Mouse (Mus musculus) forebrain, embryonic 12.5 days (tissue): ENCODE measurements around the gene Atxn10. TPM values are rescaled to one million over a fixed set of nuclear protein-coding genes. Genes with fewer than 3 reads are reported as not detected.

Source experiments
- ATAC-seq: fragments of 200-750 bp; cut with Nextera tagmentation; 2 replicates; pipeline ENCODE4 v1.8.0; 2017; ENCODE audit warnings: moderate TSS enrichment; ENCODE audit not compliant: low FRiP score
- H3K27ac ChIP-seq: fragments of 300-500 bp; sonication (generic); 2 replicates; pipeline ENCODE4 v1.5.1; 2016; ENCODE audit warnings: mild to moderate bottlenecking
- H3K27me3 ChIP-seq: fragments of 300-500 bp; sonication (generic); 2 replicates; pipeline ENCODE4 v1.6.1; 2016; ENCODE audit warnings: mild to moderate bottlenecking
- H3K36me3 ChIP-seq: fragments of 300-500 bp; sonication (generic); replicated peaks from 2 replicates; pipeline ENCODE4 v1.6.1; 2016; ENCODE audit warnings: mild to moderate bottlenecking
- H3K4me1 ChIP-seq: fragments of 300-500 bp; sonication (generic); 2 replicates; pipeline ENCODE4 v1.6.1; 2016
- H3K4me2 ChIP-seq: fragments of 300-500 bp; sonication (generic); 2 replicates; pipeline ENCODE4 v1.6.1; 2016; ENCODE audit warnings: mild to moderate bottlenecking, moderate library complexity
- H3K4me3 ChIP-seq: fragments of 300-500 bp; sonication (generic); replicated peaks from 2 replicates; pipeline ENCODE4 v1.5.1; 2016; ENCODE audit warnings: mild to moderate bottlenecking
- H3K9ac ChIP-seq: fragments of 300-500 bp; sonication (generic); 2 replicates; pipeline ENCODE4 v1.6.1; 2016; ENCODE audit warnings: mild to moderate bottlenecking
- H3K9me3 ChIP-seq: fragments of 300-500 bp; sonication (generic); 2 replicates; pipeline ENCODE4 v1.6.1; 2016
- WGBS: fragments of 180-500 bp; shearing (Covaris S2); methylation state at CpG from one replicate; pipeline ENCODE4 v1.1.7; 2016; 5-methylcytosine and 5-hydroxymethylcytosine counted together
- polyA plus RNA-seq: library from polyadenylated mRNA; unstranded; fragments of >200 nt; fragmentation: Nextera tagmentation; extraction: Ambion mirVana; gene quantifications from 2 replicates; pipeline ENCODE4 v1.2.1, GENCODE M21; 2016

The Atxn10 gene
- polyA plus RNA-seq, 1 experiment from 2014 or later: 407 TPM

- ATAC-seq: no peak
- no peaks in the 10 kb centered on the region for H3K9me3 ChIP-seq
- no peaks in the 10 kb centered on the region for H3K27me3 ChIP-seq
- no peak overlapping the region for H3K4me2 ChIP-seq
- 82% methylated on average over 6 of the region's 6 CpGs for WGBS
- no peak overlapping the region for H3K4me3 ChIP-seq
- no peaks in the 10 kb centered on the region for H3K36me3 ChIP-seq
- no peak overlapping the region for H3K9ac ChIP-seq
- peak overlapping the region; percentile 32; the same call in 1 of the 2 replicates for H3K27ac ChIP-seq
- H3K4me1 ChIP-seq: peaks cover under 1% of the 10 kb centered on the region
Measured at GRCm38 (mm10) chr15:85409836-85410235, 73.8 kb downstream of the Atxn10 start.

DNA sequence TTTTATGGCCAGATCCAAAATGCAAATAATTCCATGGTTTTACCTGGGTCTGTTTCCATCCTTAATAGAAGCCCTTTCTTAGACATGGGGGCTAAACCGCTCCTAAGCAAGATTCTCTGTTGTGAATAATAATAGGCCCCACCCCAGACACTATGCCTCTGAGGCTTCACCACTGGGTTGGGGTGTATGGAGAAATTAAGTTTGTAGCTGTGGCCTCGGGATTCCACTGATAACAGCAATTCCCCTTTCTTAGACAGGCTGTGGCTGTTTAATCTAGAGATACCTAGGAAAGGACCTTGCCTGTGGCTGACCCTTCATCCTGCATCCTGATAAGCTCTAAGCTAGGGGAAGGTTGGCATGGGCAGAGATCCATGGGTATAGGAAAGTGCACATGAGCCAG is 78.6 kb downstream of the Atxn10 start:
- Histone ChIP-seq H3K4me1 (no peaks in the 10 kb centered on the region), H3K27ac (no peak overlapping the region), H3K9ac (no peak overlapping the region), H3K27me3 (no peaks in the 10 kb centered on the region), H3K36me3 (no peaks in the 10 kb centered on the region; the same call in 1 of the 2 replicates), H3K4me3 (no peak overlapping the region), H3K9me3 (no peaks in the 10 kb centered on the region), H3K4me2 (no peak overlapping the region)
- 88% methylated on average over 2 of the region's 2 CpGs for WGBS
- ATAC-seq: no peak

DNA sequence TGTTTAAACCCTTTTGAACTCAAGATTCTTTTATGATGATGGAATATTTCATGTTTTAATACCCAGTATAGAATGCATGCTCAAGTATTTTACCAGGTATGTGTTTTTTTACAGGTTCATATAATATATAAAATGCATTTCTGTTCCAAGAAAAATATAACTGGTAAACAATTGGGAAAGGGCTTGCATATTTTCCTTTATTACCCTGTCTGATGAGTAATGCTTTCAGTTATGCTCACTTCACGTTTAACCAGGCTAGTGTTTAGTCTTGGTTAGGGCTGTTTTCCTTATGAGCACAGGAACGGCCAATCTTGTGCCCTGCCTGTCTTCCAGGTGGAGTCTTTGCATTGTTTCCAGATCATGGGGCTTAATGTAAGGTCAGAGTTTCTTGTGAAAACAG is 84.6 kb downstream of the Atxn10 start:
- H3K4me3 ChIP-seq: no peak overlapping the region
- H3K27me3 ChIP-seq: no peaks in the 10 kb centered on the region
- no peaks in the 10 kb centered on the region; the same call in 1 of the 2 replicates for H3K36me3 ChIP-seq
- no peak overlapping the region for H3K4me2 ChIP-seq
- H3K4me1 ChIP-seq: peaks cover 6% of the 10 kb centered on the region; the same call in 1 of the 2 replicates
- H3K9me3 ChIP-seq: no peaks in the 10 kb centered on the region
- 88% methylated on average over 2 of the region's 2 CpGs for WGBS
- no peak overlapping the region for H3K9ac ChIP-seq
- no peak for ATAC-seq
- H3K27ac ChIP-seq: no peak overlapping the region

DNA sequence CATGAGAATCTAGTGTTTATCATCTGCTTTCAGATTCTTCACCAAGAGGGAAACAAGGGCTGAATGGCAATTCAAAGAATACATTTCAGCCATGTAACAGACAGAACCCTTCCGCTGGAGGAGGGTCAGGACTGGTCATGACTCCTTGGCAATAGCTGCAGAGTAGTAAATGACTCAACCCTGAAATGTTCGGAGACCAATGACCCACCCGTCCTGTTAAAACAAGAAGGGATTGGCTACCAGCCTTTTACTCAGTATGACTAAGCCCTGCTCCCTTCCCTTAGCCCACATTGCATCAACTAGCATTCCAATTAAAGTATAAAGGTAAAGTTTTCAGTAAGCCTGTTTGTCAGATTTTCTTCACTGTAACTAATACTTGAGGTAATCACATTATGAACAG is 88.2 kb downstream of the Atxn10 start:
- Histone ChIP-seq H3K9ac (no peak overlapping the region), H3K27ac (no peak overlapping the region), H3K4me3 (no peak overlapping the region), H3K9me3 (no peaks in the 10 kb centered on the region), H3K27me3 (no peaks in the 10 kb centered on the region), H3K4me1 (peaks cover 6% of the 10 kb centered on the region; the same call in 1 of the 2 replicates), H3K36me3 (no peaks in the 10 kb centered on the region), H3K4me2 (no peak overlapping the region)
- ATAC-seq: no peak
- WGBS: 68% methylated on average over 3 of the region's 3 CpGs

DNA sequence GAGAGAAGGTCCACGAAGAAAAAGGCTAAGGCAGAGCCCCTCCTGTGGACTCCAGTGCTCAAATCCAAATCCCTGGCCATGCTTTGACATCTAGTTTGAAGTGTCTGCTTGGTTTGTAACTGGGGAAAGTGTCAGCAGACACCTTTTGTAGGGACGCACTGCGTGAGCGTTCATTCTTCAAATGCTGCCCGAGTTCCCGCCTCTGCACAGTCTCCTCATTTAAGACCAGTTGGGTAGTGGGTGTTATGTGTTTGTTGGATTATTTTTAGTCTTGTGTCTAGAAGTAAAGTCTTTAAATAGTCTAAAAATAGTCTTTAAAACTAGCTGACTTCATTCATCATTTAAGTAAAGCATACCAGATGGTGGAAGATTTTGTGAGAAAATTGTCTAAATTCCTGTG is 92.1 kb downstream of the Atxn10 start:
- H3K4me3 ChIP-seq: no peak overlapping the region
- no peak overlapping the region for H3K4me2 ChIP-seq
- no peak for ATAC-seq
- H3K9ac ChIP-seq: no peak overlapping the region
- no peak overlapping the region for H3K27ac ChIP-seq
- WGBS: 89% methylated on average over 6 of the region's 6 CpGs
- H3K4me1 ChIP-seq: peaks cover 6% of the 10 kb centered on the region; the same call in 1 of the 2 replicates
- H3K36me3 ChIP-seq: no peaks in the 10 kb centered on the region
- H3K9me3 ChIP-seq: no peaks in the 10 kb centered on the region
- no peaks in the 10 kb centered on the region for H3K27me3 ChIP-seq

DNA sequence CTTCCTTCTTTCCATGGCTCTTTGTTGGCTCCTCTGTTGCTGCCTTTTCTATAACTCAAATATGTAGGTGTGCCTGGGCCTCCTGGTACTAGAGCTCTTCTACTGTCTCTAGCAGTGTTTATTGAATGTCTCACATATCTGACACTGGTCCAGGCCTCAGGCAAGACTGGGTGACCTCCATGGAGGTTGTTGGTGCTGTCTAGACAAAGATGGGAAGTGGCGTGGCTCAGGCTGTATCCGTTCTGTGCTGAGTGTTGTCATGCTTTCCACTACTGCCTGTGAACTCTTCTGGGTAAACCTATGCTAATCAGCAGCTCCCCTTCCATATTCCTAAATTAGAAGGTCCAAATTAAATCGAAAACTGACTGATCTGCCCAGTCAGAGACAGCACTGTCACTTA is 106.5 kb downstream of the Atxn10 start:
- H3K27ac ChIP-seq: no peak overlapping the region
- no peak for ATAC-seq
- H3K36me3 ChIP-seq: peaks cover 29% of the 10 kb centered on the region
- WGBS: 89% methylated on average over 3 of the region's 3 CpGs
- H3K9me3 ChIP-seq: no peaks in the 10 kb centered on the region
- no peaks in the 10 kb centered on the region for H3K27me3 ChIP-seq
- H3K9ac ChIP-seq: no peak overlapping the region
- no peak overlapping the region for H3K4me2 ChIP-seq
- H3K4me3 ChIP-seq: no peak overlapping the region
- peaks cover 11% of the 10 kb centered on the region; the same call in 1 of the 2 replicates for H3K4me1 ChIP-seq

GRCm38 (mm10) chr15:85446652-85447051 is 110.6 kb downstream of the Atxn10 start:
- Histone ChIP-seq H3K36me3 (no peaks in the 10 kb centered on the region; the same call in 1 of the 2 replicates), H3K4me3 (no peak overlapping the region), H3K27ac (no peak overlapping the region), H3K4me2 (no peak overlapping the region), H3K9me3 (no peaks in the 10 kb centered on the region), H3K4me1 (0 out of 2 replicates have a peak, but pooled peaks cover 4% of the 10 kb centered on the region), H3K9ac (no peak overlapping the region), H3K27me3 (no peaks in the 10 kb centered on the region)
- ATAC-seq: no peak
- WGBS: 77% methylated on average over 3 of the region's 3 CpGs

- no peak for ATAC-seq
- Histone ChIP-seq H3K9ac (no peak overlapping the region), H3K4me2 (no peak overlapping the region), H3K4me1 (peaks cover 78% of the 10 kb centered on the region), H3K9me3 (no peaks in the 10 kb centered on the region), H3K27ac (peak overlapping the region; percentile 93), H3K27me3 (no peaks in the 10 kb centered on the region), H3K36me3 (peaks cover 9% of the 10 kb centered on the region; the same call in 1 of the 2 replicates), H3K4me3 (no peak overlapping the region)
- WGBS: 40% methylated on average over 8 of the region's 8 CpGs
Measured at GRCm38 (mm10) chr15:85456891-85457290, 120.8 kb downstream of the Atxn10 start.

DNA sequence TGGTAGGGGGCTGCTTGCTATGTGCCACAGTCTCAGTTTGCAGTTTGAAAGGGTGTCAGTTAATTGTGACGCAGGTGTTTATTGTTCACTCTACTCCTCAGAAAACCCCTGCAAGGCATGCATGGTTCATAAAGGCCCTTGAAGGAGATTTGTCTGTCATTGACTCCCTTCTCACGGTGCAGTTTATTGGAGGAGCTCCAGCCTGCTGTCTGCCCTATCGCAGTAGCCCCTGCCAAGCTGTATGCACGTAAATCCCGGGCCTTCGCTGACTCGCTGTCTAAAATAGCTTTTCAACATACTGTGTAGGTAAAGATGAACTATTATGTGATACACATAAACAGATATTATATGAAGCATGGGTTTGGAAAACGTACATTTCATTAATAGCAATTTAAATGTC is 121.8 kb downstream of the Atxn10 start:
- no peaks in the 10 kb centered on the region for H3K9me3 ChIP-seq
- H3K9ac ChIP-seq: no peak overlapping the region
- H3K4me1 ChIP-seq: peaks cover 88% of the 10 kb centered on the region
- H3K27me3 ChIP-seq: 0 out of 2 replicates have a peak, but pooled peaks cover 4% of the 10 kb centered on the region
- H3K4me3 ChIP-seq: no peak overlapping the region
- peak overlapping the region; percentile 93 for H3K27ac ChIP-seq
- peak; percentile 39; the same call in 1 of the 2 replicates for ATAC-seq
- WGBS: 21% methylated on average over 8 of the region's 8 CpGs
- no peak overlapping the region for H3K4me2 ChIP-seq
- peaks cover 14% of the 10 kb centered on the region for H3K36me3 ChIP-seq

DNA sequence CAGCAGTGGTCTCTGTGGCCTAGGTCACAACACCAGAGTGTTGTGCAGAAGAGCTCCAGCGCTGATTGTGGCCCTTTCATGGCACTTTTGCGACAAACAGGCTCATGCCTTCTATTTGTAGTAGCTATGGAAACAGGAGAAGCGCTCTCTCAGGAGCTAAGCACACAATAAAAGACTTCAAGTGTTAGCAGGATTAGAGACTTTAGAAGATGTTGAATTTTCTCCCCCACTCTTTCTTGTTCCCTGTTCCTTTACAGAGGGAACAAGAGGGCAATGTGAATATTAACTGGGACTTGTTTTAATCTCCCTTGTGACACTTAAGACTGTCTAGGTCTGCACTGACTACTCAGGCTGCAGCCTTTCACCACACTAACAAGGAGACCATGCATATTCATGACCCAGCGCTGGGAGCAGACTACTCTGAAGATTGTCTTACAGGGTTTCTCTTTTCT is 122.6 kb downstream of the Atxn10 start:
- H3K4me1 ChIP-seq: peaks cover 96% of the 10 kb centered on the region
- H3K9ac ChIP-seq: peak overlapping the region; percentile 34; the same call in 1 of the 2 replicates
- H3K27me3 ChIP-seq: 0 out of 2 replicates have a peak, but pooled peaks cover 4% of the 10 kb centered on the region
- no peaks in the 10 kb centered on the region for H3K9me3 ChIP-seq
- no peak overlapping the region for H3K4me3 ChIP-seq
- peak overlapping the region; percentile 93 for H3K27ac ChIP-seq
- peak; percentile 66 for ATAC-seq
- peaks cover 10% of the 10 kb centered on the region for H3K36me3 ChIP-seq
- H3K4me2 ChIP-seq: peak overlapping the region; percentile 18
- 5% methylated on average over 4 of the region's 4 CpGs for WGBS

DNA sequence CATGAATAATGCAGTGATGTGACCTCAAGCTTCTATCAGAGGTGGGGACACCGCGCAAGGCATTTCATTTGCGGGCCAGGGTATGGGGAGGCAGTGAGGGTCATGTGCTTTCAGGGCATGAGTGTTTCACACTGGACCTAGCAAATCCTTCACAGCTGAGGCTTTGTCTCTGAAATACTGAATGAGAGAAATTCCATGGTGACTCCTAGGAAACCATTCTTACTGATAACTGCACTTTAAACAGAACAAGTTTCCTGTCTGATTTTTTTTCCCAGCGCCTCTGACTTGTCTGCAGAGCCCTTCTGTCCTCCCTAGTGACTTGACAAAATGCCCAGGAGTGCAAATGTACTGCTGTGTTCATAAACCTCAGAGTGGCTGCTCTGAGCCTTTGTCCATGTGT is 125.5 kb downstream of the Atxn10 start:
- peaks cover 12% of the 10 kb centered on the region for H3K36me3 ChIP-seq
- peak overlapping the region; percentile 22; the same call in 1 of the 2 replicates for H3K4me2 ChIP-seq
- peaks cover 100% of the 10 kb centered on the region for H3K4me1 ChIP-seq
- peak overlapping the region; percentile 34; the same call in 1 of the 2 replicates for H3K9ac ChIP-seq
- peak; percentile 68 for ATAC-seq
- WGBS: 18% methylated on average over 4 of the region's 4 CpGs
- H3K4me3 ChIP-seq: no peak overlapping the region
- peaks cover 15% of the 10 kb centered on the region for H3K27me3 ChIP-seq
- H3K27ac ChIP-seq: peak overlapping the region; percentile 93
- no peaks in the 10 kb centered on the region for H3K9me3 ChIP-seq

GRCm38 (mm10) chr15:85462138-85462537 is 126.1 kb downstream of the Atxn10 start:
- Histone ChIP-seq H3K9me3 (no peaks in the 10 kb centered on the region), H3K36me3 (peaks cover 17% of the 10 kb centered on the region), H3K4me2 (peak overlapping the region; percentile 22; the same call in 1 of the 2 replicates), H3K4me1 (peaks cover 99% of the 10 kb centered on the region), H3K27ac (peak overlapping the region; percentile 93), H3K4me3 (no peak overlapping the region), H3K27me3 (peaks cover 21% of the 10 kb centered on the region), H3K9ac (peak overlapping the region; percentile 17; the same call in 1 of the 2 replicates)
- 55% methylated on average over 4 of the region's 4 CpGs for WGBS
- no peak for ATAC-seq
